Mouse (Mus musculus): ENCODE results near the gene Rap1gap2. TPM values are rescaled to one million over a fixed set of nuclear protein-coding genes. Genes with fewer than 3 reads are reported as not detected.

Gene Rap1gap2
- polyA plus RNA-seq, 1 experiment: 9.9 TPM

DNA sequence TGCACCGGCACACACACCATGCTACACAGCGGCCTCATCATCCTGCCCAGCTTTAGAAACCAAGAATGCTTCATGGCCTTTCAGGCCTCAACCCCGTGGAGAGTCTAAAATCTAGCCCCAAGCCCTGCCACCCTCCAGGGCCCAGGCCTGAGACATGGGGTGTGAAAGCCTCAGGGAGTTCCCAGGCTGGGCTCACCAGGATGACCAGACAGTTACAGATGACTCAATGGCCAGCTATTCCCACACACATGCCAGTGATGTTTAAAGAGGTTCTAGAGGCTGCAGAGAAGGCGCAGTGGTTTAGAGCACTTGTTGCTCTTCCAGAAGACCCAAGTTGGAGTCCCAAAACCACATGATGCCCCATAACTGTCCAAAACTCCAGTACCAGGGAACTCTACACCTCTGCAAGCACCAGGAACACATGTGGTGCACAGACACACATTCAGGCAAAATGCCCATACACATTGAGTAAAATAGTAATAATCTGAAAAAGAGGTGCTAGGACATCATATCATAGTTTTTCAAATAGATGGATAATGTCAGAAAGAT, 44.3 kb downstream of the Rap1gap2 start:
- TF ChIP-seq CTCF (IDR thresholded peaks at IDR 0.05; ENCODE audit: control insufficient read depth, insufficient read depth, low read length): no peak
- no peak for TF ChIP-seq POLR2A (IDR thresholded peaks at IDR 0.05; ENCODE audit: borderline replicate concordance, control insufficient read depth, low read depth, low read length)
- H3K4me1 ChIP-seq (ENCODE audit: control insufficient read depth, insufficient read depth, low read length): peaks cover 5% of the 10 kb centered on the region; the same call in 1 of the 2 replicates
- WGBS: 84% methylated on average over 4 of the region's 4 CpGs
- no peak overlapping the region for H3K27ac ChIP-seq (ENCODE audit: control insufficient read depth, insufficient read depth, low read depth, low read length, poor library complexity)
- H3K4me3 ChIP-seq (replicated peaks; ENCODE audit: control insufficient read depth, low read depth, low read length): no peak overlapping the region

DNA sequence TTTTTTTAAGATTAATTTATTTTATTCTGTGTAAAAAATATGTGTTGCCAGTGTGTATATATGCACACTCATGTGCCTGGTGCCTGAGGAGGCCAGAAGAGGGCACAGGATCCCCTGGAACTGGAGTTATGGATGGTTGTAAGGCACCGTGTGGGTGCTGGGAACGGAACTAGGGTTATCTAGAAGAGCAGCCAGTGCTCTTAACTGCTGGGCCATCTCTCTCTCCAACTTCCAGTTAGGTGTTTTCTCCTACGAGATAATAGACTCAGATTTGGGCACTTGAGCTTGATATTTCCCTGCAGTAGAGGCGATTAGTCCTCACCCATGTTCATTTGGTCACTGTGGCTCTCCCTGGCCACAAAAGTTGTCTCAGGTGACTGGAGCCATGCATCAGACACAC, 49.3 kb downstream of the Rap1gap2 start:
- H3K4me3 ChIP-seq (replicated peaks; ENCODE audit: control insufficient read depth, low read depth, low read length): no peak overlapping the region
- no peak for TF ChIP-seq POLR2A (IDR thresholded peaks at IDR 0.05; ENCODE audit: borderline replicate concordance, control insufficient read depth, low read depth, low read length)
- TF ChIP-seq CTCF (IDR thresholded peaks at IDR 0.05; ENCODE audit: control insufficient read depth, insufficient read depth, low read length): no peak
- 78% methylated on average over 4 of the region's 4 CpGs for WGBS
- H3K27ac ChIP-seq (ENCODE audit: control insufficient read depth, insufficient read depth, low read depth, low read length, poor library complexity): no peak overlapping the region
- peaks cover 6% of the 10 kb centered on the region for H3K4me1 ChIP-seq (ENCODE audit: control insufficient read depth, insufficient read depth, low read length)

DNA sequence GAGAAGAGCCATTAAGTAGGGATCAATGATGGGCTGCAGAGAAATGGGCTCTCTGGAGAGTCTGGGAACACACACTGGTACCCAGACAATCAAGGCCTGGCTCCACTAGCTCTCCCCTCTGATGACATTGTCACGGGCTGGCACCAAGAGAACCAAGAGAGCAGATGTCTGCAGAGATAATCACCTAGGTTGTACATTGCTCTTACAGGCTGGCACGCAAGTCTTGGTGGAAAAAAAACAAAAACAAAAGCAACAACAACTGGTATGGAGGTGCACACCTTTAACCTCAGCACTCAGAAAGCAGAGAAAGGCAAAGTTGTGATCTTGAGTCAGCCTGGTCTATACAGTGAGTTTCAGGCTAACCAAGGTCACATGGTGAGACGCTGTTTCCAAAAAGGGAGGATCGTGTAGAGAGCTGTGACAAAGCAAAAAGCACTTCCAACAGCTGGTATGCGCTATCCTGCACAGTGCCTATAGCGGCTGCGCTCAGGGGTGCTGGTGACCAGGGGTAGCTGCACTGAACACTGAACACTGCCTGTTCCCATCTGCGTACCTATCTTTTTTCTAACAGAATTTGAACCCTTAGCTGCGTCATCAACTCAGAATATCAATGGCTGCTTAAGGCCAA, 50.0 kb downstream of the Rap1gap2 start:
- Histone ChIP-seq H3K27ac (ENCODE audit: control insufficient read depth, insufficient read depth, low read depth, low read length, poor library complexity) (no peak overlapping the region), H3K4me3 (replicated peaks; ENCODE audit: control insufficient read depth, low read depth, low read length) (no peak overlapping the region), H3K4me1 (ENCODE audit: control insufficient read depth, insufficient read depth, low read length) (peaks cover 6% of the 10 kb centered on the region)
- TF ChIP-seq CTCF (IDR thresholded peaks at IDR 0.05; ENCODE audit: control insufficient read depth, insufficient read depth, low read length): no peak
- TF ChIP-seq POLR2A (IDR thresholded peaks at IDR 0.05; ENCODE audit: borderline replicate concordance, control insufficient read depth, low read depth, low read length): no peak
- WGBS: 37% methylated on average over 9 of the region's 9 CpGs

DNA sequence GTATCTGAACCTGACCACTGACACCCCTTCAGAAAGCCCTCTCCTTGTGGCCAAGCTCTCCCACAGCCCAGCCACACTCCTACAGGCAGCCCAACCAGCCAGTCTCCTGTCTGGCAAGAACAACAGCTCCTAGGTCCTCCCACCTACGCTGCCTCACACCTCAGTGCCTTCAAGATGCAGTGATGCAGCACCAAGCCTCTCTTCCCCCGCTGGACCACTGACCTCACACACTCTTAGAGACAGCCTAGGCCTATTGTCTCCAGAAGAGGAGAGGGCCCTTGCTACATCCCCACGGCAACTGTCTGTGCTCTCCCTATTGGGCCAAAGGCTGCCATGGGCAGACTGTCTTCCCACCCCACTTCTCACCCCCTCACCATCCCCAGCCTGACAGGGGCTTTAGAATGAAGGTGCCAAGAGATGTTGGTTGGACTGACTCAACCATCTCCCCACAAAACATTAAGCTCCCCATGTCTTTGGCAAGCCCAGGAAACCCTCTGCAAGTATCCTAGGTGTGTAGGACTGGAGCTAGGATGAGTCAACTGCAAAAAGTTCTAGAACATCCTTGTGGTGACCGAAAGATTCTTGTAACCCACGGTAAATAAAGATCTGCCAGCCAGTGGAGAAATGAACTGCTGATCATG, 50.8 kb downstream of the Rap1gap2 start:
- Histone ChIP-seq H3K27ac (ENCODE audit: control insufficient read depth, insufficient read depth, low read depth, low read length, poor library complexity) (no peak overlapping the region), H3K4me1 (ENCODE audit: control insufficient read depth, insufficient read depth, low read length) (peaks cover 8% of the 10 kb centered on the region), H3K4me3 (replicated peaks; ENCODE audit: control insufficient read depth, low read depth, low read length) (no peak overlapping the region)
- WGBS: 81% methylated on average over 5 of the region's 5 CpGs
- TF ChIP-seq POLR2A (IDR thresholded peaks at IDR 0.05; ENCODE audit: borderline replicate concordance, control insufficient read depth, low read depth, low read length): no peak
- no peak for TF ChIP-seq CTCF (IDR thresholded peaks at IDR 0.05; ENCODE audit: control insufficient read depth, insufficient read depth, low read length)

DNA sequence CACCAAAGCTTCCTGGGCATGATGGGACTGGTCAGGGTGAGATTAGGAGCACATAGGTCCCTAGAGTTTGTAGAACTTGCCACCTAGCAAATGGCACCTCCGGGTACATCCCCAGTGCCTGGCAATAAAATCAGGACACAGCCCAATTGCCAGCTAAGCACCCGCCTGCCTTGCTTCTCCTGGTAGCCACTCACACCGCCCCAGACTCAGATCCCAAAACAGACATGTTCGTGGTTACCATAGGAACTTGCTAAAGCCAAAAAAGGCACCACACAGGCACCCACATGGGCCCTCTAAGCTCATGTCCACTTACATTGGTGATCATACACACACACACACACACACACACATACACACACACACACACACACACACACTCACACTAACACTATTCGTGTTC, 51.8 kb downstream of the Rap1gap2 start:
- H3K27ac ChIP-seq (ENCODE audit: control insufficient read depth, insufficient read depth, low read depth, low read length, poor library complexity): no peak overlapping the region
- TF ChIP-seq POLR2A (IDR thresholded peaks at IDR 0.05; ENCODE audit: borderline replicate concordance, control insufficient read depth, low read depth, low read length) (no peak), CTCF (IDR thresholded peaks at IDR 0.05; ENCODE audit: control insufficient read depth, insufficient read depth, low read length) (no peak)
- no peak overlapping the region for H3K4me3 ChIP-seq (replicated peaks; ENCODE audit: control insufficient read depth, low read depth, low read length)
- WGBS: 71% methylated on average over 5 of the region's 5 CpGs
- H3K4me1 ChIP-seq (ENCODE audit: control insufficient read depth, insufficient read depth, low read length): peaks cover 13% of the 10 kb centered on the region

DNA sequence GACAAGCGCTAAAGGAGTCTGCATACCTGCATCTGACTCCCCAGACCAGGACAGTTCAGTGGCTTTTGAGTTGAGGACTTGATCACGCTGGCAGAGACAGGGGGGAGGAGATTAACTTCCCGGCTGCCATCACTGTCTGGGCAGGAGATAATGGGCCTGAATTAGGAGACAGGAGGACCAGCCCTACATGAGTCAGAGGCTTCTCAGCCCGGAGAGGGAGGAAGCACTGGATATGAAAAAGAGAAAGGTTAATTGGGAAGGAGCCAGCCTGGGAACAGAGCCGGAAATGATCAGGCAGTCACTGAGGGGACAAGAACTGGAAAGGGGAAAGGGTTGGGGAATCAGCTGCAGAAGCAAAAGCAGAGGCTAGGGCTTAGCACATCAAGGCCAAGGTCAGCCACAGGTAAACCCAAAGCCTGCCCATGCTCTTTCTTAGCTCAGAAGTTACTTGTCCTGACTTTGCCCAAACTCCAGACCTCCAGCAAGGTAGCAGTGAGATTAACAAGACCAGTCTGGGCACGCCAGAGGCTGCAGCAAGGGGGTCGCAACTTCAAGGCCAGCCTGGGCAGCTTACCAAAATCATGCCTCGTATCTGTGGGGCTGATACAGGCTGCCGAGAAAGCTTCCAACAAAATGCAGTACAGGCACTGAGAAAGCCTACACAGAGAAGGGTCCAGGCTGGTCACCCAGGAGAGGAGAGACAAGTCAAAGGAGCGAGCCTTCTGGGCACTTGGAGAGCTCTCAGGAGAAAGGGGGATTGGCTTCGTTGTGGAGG, 53.1 kb downstream of the Rap1gap2 start:
- no peak for TF ChIP-seq CTCF (IDR thresholded peaks at IDR 0.05; ENCODE audit: control insufficient read depth, insufficient read depth, low read length)
- H3K27ac ChIP-seq (ENCODE audit: control insufficient read depth, insufficient read depth, low read depth, low read length, poor library complexity): no peak overlapping the region
- no peak overlapping the region for H3K4me3 ChIP-seq (replicated peaks; ENCODE audit: control insufficient read depth, low read depth, low read length)
- H3K4me1 ChIP-seq (ENCODE audit: control insufficient read depth, insufficient read depth, low read length): peaks cover 13% of the 10 kb centered on the region
- 54% methylated on average over 11 of the region's 11 CpGs for WGBS

DNA sequence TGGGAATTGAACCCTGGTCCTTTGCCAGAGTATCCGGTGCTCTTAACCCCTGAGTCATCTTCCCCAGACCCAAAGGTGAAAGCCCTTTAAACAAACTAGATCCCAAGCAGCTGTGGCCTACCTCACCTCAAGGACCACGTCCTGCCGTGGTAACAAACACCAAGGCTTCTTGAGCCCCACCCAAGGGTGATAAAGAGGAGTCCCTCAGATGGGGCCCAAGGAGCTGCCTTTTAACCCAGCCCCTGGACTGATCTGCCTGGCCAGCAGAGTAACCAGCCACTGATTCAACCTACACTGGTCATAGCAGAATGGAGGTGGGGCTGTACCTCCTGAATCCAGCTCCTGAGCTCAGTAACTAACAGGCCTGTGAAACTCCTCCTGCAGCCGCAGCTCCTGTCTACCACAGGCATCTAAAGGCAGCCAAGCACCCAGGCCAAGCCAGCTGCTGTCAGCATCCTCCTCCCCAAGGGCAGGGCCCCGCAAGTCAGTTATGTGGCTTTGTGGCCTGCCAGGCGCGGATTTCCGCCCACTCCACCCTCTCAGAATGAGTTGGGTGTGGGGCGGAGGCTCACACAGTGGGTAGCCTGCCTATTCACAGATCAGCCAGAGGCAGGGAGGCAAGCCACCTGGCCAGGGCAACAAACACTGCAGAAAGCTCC, 54.9 kb downstream of the Rap1gap2 start:
- TF ChIP-seq CTCF (IDR thresholded peaks at IDR 0.05; ENCODE audit: control insufficient read depth, insufficient read depth, low read length) (no peak), POLR2A (IDR thresholded peaks at IDR 0.05; ENCODE audit: borderline replicate concordance, control insufficient read depth, low read depth, low read length) (no peak)
- WGBS: 5% methylated on average over 9 of the region's 9 CpGs
- Histone ChIP-seq H3K4me3 (replicated peaks; ENCODE audit: control insufficient read depth, low read depth, low read length) (no peak overlapping the region), H3K27ac (ENCODE audit: control insufficient read depth, insufficient read depth, low read depth, low read length, poor library complexity) (peak overlapping the region; percentile 60), H3K4me1 (ENCODE audit: control insufficient read depth, insufficient read depth, low read length) (peaks cover 14% of the 10 kb centered on the region)
